Mouse (Mus musculus): ENCODE data around the gene Tada3.

GRCm38 (mm10) chr6:113377172-113377495 lies 549 bp downstream of the Tada3 start:
- TF ChIP-seq CTCF (IDR thresholded peaks at IDR 0.05; ENCODE audit: control insufficient read depth, insufficient read depth, insufficient replicate concordance, low read depth, low read length) (no peak), POLR2A (IDR thresholded peaks at IDR 0.05; ENCODE audit: control insufficient read depth, low read depth, low read length) (no peak)

Data from testis, adult 2 months (tissue).